25 mouse cellular contexts compared by ENCODE assay signal in genomic region chr15:16556338-16556737, GRCm38 (mm10).
DNase-seq lines count a peak whose midpoint lies in the region; ATAC-seq lines count a peak whose summit lies in the region.
"Had no signal": no experiment of that assay in that cellular context is flagged by ENCODE, and none has a peak within 500 bp of the region (broad histone marks: within the 10 kb centered on the region; RNA-seq: fewer than 3 reads in every experiment).

No protein-coding gene starts in this region.

- WGBS in forebrain, embryonic 13.5 days, result 16% methylated on average over 9 of the region's 9 CpGs
- WGBS in forebrain, embryonic 16.5 days, result 15% methylated on average over 9 of the region's 9 CpGs
- 18% methylated on average over 9 of the region's 9 CpGs for WGBS in midbrain, embryonic 13.5 days
- 14% methylated on average over 9 of the region's 9 CpGs for WGBS in midbrain, embryonic 16.5 days

- 0 out of 2 replicates have a peak, but pooled peaks have one; percentile 19 for ATAC-seq in forebrain, embryonic 13.5 days
- no peak for ATAC-seq in forebrain, embryonic 16.5 days
- ATAC-seq in midbrain, embryonic 13.5 days, result peak; percentile 82
- peak; percentile 76; the same call in 1 of the 2 replicates for ATAC-seq in midbrain, embryonic 16.5 days
- ATAC-seq: activated CD4-positive, CD25-positive, alpha-beta regulatory T cell, adult 4 months; intestine, embryonic 15.5 days had no signal

- no peak overlapping the region for H3K27ac ChIP-seq in forebrain, embryonic 13.5 days
- no peak overlapping the region for H3K27ac ChIP-seq in forebrain, embryonic 16.5 days (ENCODE audit: low read length)
- no peak overlapping the region for H3K27ac ChIP-seq in midbrain, embryonic 13.5 days
- no peak overlapping the region for H3K27ac ChIP-seq in midbrain, embryonic 16.5 days (ENCODE audit: low read length)
- H3K27ac ChIP-seq: embryonic facial prominence, embryonic 12.5 days; embryonic facial prominence, embryonic 15.5 days; forebrain, embryonic 12.5 days; heart, adult 2 months; heart, embryonic 10.5 days; heart, embryonic 13.5 days; hindbrain, embryonic 12.5 days; hindbrain, embryonic 15.5 days; intestine, embryonic 15.5 days had no signal

- DNase-seq in heart, adult 11 months, result peak; percentile 46
- DNase-seq in heart, postnatal 25 days (ENCODE audit: low spot score), result no peak
- DNase-seq in cerebellum, postnatal 36 days, result no peak
- no peak for DNase-seq in right cerebral cortex, postnatal 10 days (ENCODE audit: low spot score in 2 of 2)
- DNase-seq: adrenal gland, adult 8-10 months; adrenal gland, postnatal 25 days; cerebellum, adult 18-20 months; cerebellum, adult 9-10 months; cerebellum, postnatal 14 days; gastrocnemius, postnatal 25 days; heart, adult 2 months; heart, postnatal 14 days had no signal

- no peaks in the 10 kb centered on the region for H3K9me3 ChIP-seq in forebrain, embryonic 13.5 days (replicated peaks)
- no peaks in the 10 kb centered on the region for H3K9me3 ChIP-seq in forebrain, embryonic 16.5 days (ENCODE audit: control insufficient read depth, low read length)
- no peaks in the 10 kb centered on the region for H3K9me3 ChIP-seq in midbrain, embryonic 13.5 days
- no peaks in the 10 kb centered on the region for H3K9me3 ChIP-seq in midbrain, embryonic 16.5 days (replicated peaks; ENCODE audit: control insufficient read depth, low read length, poor library complexity, severe bottlenecking)
- H3K9me3 ChIP-seq: embryonic facial prominence, embryonic 12.5 days; embryonic facial prominence, embryonic 15.5 days; forebrain, embryonic 12.5 days; heart, embryonic 10.5 days; heart, embryonic 13.5 days; hindbrain, embryonic 12.5 days; hindbrain, embryonic 15.5 days; intestine, embryonic 15.5 days had no signal

- no peak overlapping the region for H3K4me2 ChIP-seq in forebrain, embryonic 13.5 days
- no peak overlapping the region for H3K4me2 ChIP-seq in forebrain, embryonic 16.5 days (ENCODE audit: low read length)
- peak overlapping the region; percentile 19; the same call in 1 of the 2 replicates for H3K4me2 ChIP-seq in midbrain, embryonic 13.5 days (replicated peaks)
- peak overlapping the region; percentile 36; the same call in 1 of the 2 replicates for H3K4me2 ChIP-seq in midbrain, embryonic 16.5 days (ENCODE audit: low read length)
- H3K4me2 ChIP-seq: embryonic facial prominence, embryonic 12.5 days; embryonic facial prominence, embryonic 15.5 days; forebrain, embryonic 12.5 days; heart, embryonic 13.5 days; hindbrain, embryonic 12.5 days; hindbrain, embryonic 15.5 days; intestine, embryonic 15.5 days had no signal

- H3K27me3 ChIP-seq in forebrain, embryonic 13.5 days, result no peaks in the 10 kb centered on the region
- no peaks in the 10 kb centered on the region for H3K27me3 ChIP-seq in forebrain, embryonic 16.5 days (replicated peaks; ENCODE audit: control insufficient read depth, insufficient read depth, low read length)
- no peaks in the 10 kb centered on the region for H3K27me3 ChIP-seq in midbrain, embryonic 13.5 days
- no peaks in the 10 kb centered on the region for H3K27me3 ChIP-seq in midbrain, embryonic 16.5 days (ENCODE audit: control insufficient read depth, insufficient read depth, low read depth, low read length)
- H3K27me3 ChIP-seq: embryonic facial prominence, embryonic 12.5 days; embryonic facial prominence, embryonic 15.5 days; forebrain, embryonic 12.5 days; heart, embryonic 13.5 days; hindbrain, embryonic 12.5 days; hindbrain, embryonic 15.5 days; intestine, embryonic 15.5 days had no signal

- no peaks in the 10 kb centered on the region for H3K36me3 ChIP-seq in forebrain, embryonic 13.5 days (ENCODE audit: poor library complexity, severe bottlenecking)
- H3K36me3 ChIP-seq in forebrain, embryonic 16.5 days (ENCODE audit: control insufficient read depth, insufficient read depth), result no peaks in the 10 kb centered on the region
- no peaks in the 10 kb centered on the region for H3K36me3 ChIP-seq in midbrain, embryonic 13.5 days
- no peaks in the 10 kb centered on the region for H3K36me3 ChIP-seq in midbrain, embryonic 16.5 days (ENCODE audit: control insufficient read depth, insufficient read depth, low read length)
- H3K36me3 ChIP-seq: embryonic facial prominence, embryonic 12.5 days; embryonic facial prominence, embryonic 15.5 days; forebrain, embryonic 12.5 days; heart, embryonic 10.5 days; heart, embryonic 13.5 days; hindbrain, embryonic 12.5 days; hindbrain, embryonic 15.5 days; intestine, embryonic 15.5 days had no signal

- intact Hi-C loops in heart, postnatal 25 days (cut with DNase I), result no loop called here

- no peak overlapping the region for H3K9ac ChIP-seq in forebrain, embryonic 13.5 days
- no peak overlapping the region for H3K9ac ChIP-seq in forebrain, embryonic 16.5 days (replicated peaks; ENCODE audit: low read depth, low read length)
- no peak overlapping the region for H3K9ac ChIP-seq in midbrain, embryonic 13.5 days (replicated peaks)
- H3K9ac ChIP-seq in midbrain, embryonic 16.5 days (ENCODE audit: low read depth, low read length), result peak overlapping the region; percentile 0; the same call in 1 of the 2 replicates
- H3K9ac ChIP-seq: embryonic facial prominence, embryonic 12.5 days; embryonic facial prominence, embryonic 15.5 days; forebrain, embryonic 12.5 days; heart, embryonic 13.5 days; hindbrain, embryonic 12.5 days; hindbrain, embryonic 15.5 days; intestine, embryonic 15.5 days had no signal

- no peaks in the 10 kb centered on the region for H3K4me1 ChIP-seq in forebrain, embryonic 13.5 days
- H3K4me1 ChIP-seq in forebrain, embryonic 16.5 days (replicated peaks; ENCODE audit: control insufficient read depth, insufficient read depth, low read length), result no peaks in the 10 kb centered on the region
- H3K4me1 ChIP-seq in midbrain, embryonic 13.5 days (replicated peaks), result peaks cover 4% of the 10 kb centered on the region; the same call in 1 of the 2 replicates
- no peaks in the 10 kb centered on the region for H3K4me1 ChIP-seq in midbrain, embryonic 16.5 days (ENCODE audit: control insufficient read depth, insufficient read depth, low read length)
- H3K4me1 ChIP-seq: embryonic facial prominence, embryonic 12.5 days; embryonic facial prominence, embryonic 15.5 days; forebrain, embryonic 12.5 days; heart, embryonic 10.5 days; heart, embryonic 13.5 days; hindbrain, embryonic 12.5 days; hindbrain, embryonic 15.5 days; intestine, embryonic 15.5 days had no signal

- H3K4me3 ChIP-seq in forebrain, embryonic 13.5 days, result no peak overlapping the region
- no peak overlapping the region for H3K4me3 ChIP-seq in forebrain, embryonic 16.5 days (replicated peaks; ENCODE audit: low read length)
- H3K4me3 ChIP-seq in midbrain, embryonic 13.5 days (replicated peaks), result no peak overlapping the region
- H3K4me3 ChIP-seq in midbrain, embryonic 16.5 days (ENCODE audit: low read depth, low read length), result no peak overlapping the region
- H3K4me3 ChIP-seq: embryonic facial prominence, embryonic 12.5 days; embryonic facial prominence, embryonic 15.5 days; forebrain, embryonic 12.5 days; heart, adult 2 months; heart, embryonic 10.5 days; heart, embryonic 13.5 days; hindbrain, embryonic 12.5 days; hindbrain, embryonic 15.5 days; intestine, embryonic 15.5 days had no signal

Comparison
In these comparisons a context has a peak if more than half of its experiments do, and no peak if none do; other contexts are left out.
1. H3K4me2 ChIP-seq: peak in midbrain, embryonic 13.5 days (single experiment) and midbrain, embryonic 16.5 days (single experiment); none in forebrain, embryonic 13.5 days (single experiment) and forebrain, embryonic 16.5 days (single experiment).